Mouse (Mus musculus) myocyte (in vitro differentiated cells): Measurements from ENCODE around the gene Hbb-bh1.

Experiments used
- CEBPB ChIP-seq: IDR thresholded peaks from 2 replicates; pipeline ENCODE4 v1.6.1; 2011; ENCODE audit warnings: mild to moderate bottlenecking, moderate library complexity; ENCODE audit not compliant: poor library complexity, insufficient read depth, severe bottlenecking
- E2F4 ChIP-seq: IDR thresholded peaks from one replicate; pipeline ENCODE4 v1.6.1; 2011; ENCODE audit warnings: mild to moderate bottlenecking, control low read depth, moderate library complexity; ENCODE audit not compliant: insufficient read depth
- MAX ChIP-seq: IDR thresholded peaks from one replicate; pipeline ENCODE4 v1.6.1; 2011; ENCODE audit warnings: low read depth, mild to moderate bottlenecking, control low read depth
- MYOD1 ChIP-seq, 3 experiments: IDR thresholded peaks; one replicate each; pipeline ENCODE4 v1.6.1; 2011; ENCODE audit warnings: control low read depth in 2 of 3, low read depth in 2 of 3, mild to moderate bottlenecking in 2 of 3, moderate library complexity in 1 of 3; ENCODE audit not compliant: insufficient read length in 2 of 3, control insufficient read depth in 1 of 3
- POLR2A ChIP-seq: IDR thresholded peaks from one replicate; pipeline ENCODE4 v1.6.1; 2011; ENCODE audit warnings: low read depth, mild to moderate bottlenecking, control low read depth, moderate library complexity; ENCODE audit not compliant: insufficient read length
- POLR2AphosphoS2 ChIP-seq: IDR thresholded peaks from one replicate; pipeline ENCODE4 v1.6.1; 2011; ENCODE audit warnings: low read depth, control low read depth; ENCODE audit not compliant: insufficient read length
- TCF12 ChIP-seq: IDR thresholded peaks from one replicate; pipeline ENCODE4 v1.6.1; 2011; ENCODE audit warnings: mild to moderate bottlenecking, control low read depth; ENCODE audit not compliant: poor library complexity, insufficient read depth, severe bottlenecking
- TCF3 ChIP-seq: IDR thresholded peaks from one replicate; pipeline ENCODE4 v1.6.1; 2011; ENCODE audit warnings: low read depth, control low read depth; ENCODE audit not compliant: insufficient read length
- USF1 ChIP-seq: IDR thresholded peaks from one replicate; pipeline ENCODE4 v1.6.1; 2011; ENCODE audit warnings: low read depth, mild to moderate bottlenecking, control low read depth, moderate library complexity

DNA sequence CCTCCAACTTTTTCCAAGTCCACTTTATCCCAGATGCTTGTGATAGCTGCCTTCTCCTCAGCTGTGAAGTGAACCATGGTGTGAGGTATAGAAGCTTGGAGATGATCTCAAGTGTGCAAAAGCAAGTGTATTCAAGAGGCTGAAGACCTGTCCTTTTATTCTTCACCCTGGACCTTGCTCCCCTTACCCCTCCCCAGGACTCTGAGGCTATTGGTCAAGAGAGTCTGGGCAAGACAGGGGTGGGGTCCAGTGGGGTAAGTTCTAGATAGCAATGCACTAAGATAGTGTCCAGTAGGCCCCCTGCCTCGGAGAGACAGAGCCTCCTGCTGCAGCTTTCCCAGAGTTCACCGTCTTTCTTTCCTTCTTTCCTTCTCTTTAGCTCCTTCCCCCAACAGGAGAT lies at the start of gene Hbb-bh1:
- no peak for TF ChIP-seq POLR2A
- TF ChIP-seq MAX: no peak
- TF ChIP-seq E2F4: no peak
- no peak for TF ChIP-seq TCF12
- TF ChIP-seq USF1: no peak
- no peak for TF ChIP-seq CEBPB
- TF ChIP-seq POLR2AphosphoS2: no peak
- TF ChIP-seq TCF3: no peak
- TF ChIP-seq MYOD1 (IDR thresholded peaks at IDR 0.05; ENCODE audit: control insufficient read depth in 1 of 3, insufficient read length in 2 of 3, low read depth in 2 of 3): no peak
